Mouse (Mus musculus): ENCODE results near the gene Clmp. TPM values are rescaled to one million over a fixed set of nuclear protein-coding genes. Genes with fewer than 3 reads are reported as not detected.

Gene Clmp
- polyA plus RNA-seq, 1 experiment from 2014 or later = 1.7 TPM

GRCm38 (mm10) chr9:40806440-40807288 is 120.9 kb downstream of the Clmp start:
- H3K9ac ChIP-seq = no peak overlapping the region
- ATAC-seq (ENCODE audit: low read depth) (peak; percentile 48), DNase-seq (peak; percentile 35)
- H3K4me2 ChIP-seq = no peak overlapping the region
- peaks cover 26% of the 10 kb centered on the region for H3K4me1 ChIP-seq (replicated peaks)
- H3K9me3 ChIP-seq (replicated peaks) = no peaks in the 10 kb centered on the region
- peaks cover 49% of the 10 kb centered on the region for H3K36me3 ChIP-seq
- 11% methylated on average over 5 of the region's 5 CpGs for WGBS (ENCODE audit: insufficient replicate concordance)
- peak overlapping the region; percentile 47 for H3K27ac ChIP-seq
- H3K4me3 ChIP-seq (replicated peaks) = no peak overlapping the region
- H3K27me3 ChIP-seq = no peaks in the 10 kb centered on the region

- Histone ChIP-seq H3K27ac (peak overlapping the region; percentile 47), H3K4me1 (replicated peaks) (peaks cover 26% of the 10 kb centered on the region), H3K4me2 (no peak overlapping the region), H3K9me3 (replicated peaks) (no peaks in the 10 kb centered on the region), H3K36me3 (peaks cover 42% of the 10 kb centered on the region), H3K27me3 (no peaks in the 10 kb centered on the region), H3K9ac (no peak overlapping the region), H3K4me3 (replicated peaks) (no peak overlapping the region)
- ATAC-seq (ENCODE audit: low read depth) (peak; percentile 9; the same call in 1 of the 2 replicates), DNase-seq (no peak)
- WGBS (ENCODE audit: insufficient replicate concordance) = 7% methylated on average over 11 of the region's 11 CpGs
These were observed 121.6 kb downstream of the Clmp start for GRCm38 (mm10) chr9:40807289-40807920.

- H3K4me3 ChIP-seq (replicated peaks) = no peak overlapping the region
- H3K27me3 ChIP-seq = no peaks in the 10 kb centered on the region
- no peak overlapping the region for H3K9ac ChIP-seq
- peaks cover 36% of the 10 kb centered on the region for H3K36me3 ChIP-seq
- DNase-seq = no peak
- H3K9me3 ChIP-seq (replicated peaks) = no peaks in the 10 kb centered on the region
- 44% methylated on average over 16 of the region's 16 CpGs for WGBS (ENCODE audit: insufficient replicate concordance)
- H3K4me2 ChIP-seq = no peak overlapping the region
- no peak for ATAC-seq (ENCODE audit: low read depth)
- peaks cover 22% of the 10 kb centered on the region for H3K4me1 ChIP-seq (replicated peaks)
- peak overlapping the region; percentile 47 for H3K27ac ChIP-seq
These were observed 122.5 kb downstream of the Clmp start for GRCm38 (mm10) chr9:40808061-40808906.

GRCm38 (mm10) chr9:40808907-40809280 is 123.1 kb downstream of the Clmp start:
- no peaks in the 10 kb centered on the region for H3K9me3 ChIP-seq (replicated peaks)
- DNase-seq = no peak

GRCm38 (mm10) chr9:40811860-40812259 is 126.1 kb downstream of the Clmp start:
- Histone ChIP-seq H3K4me2 (no peak overlapping the region), H3K9me3 (replicated peaks) (no peaks in the 10 kb centered on the region), H3K36me3 (peaks cover under 1% of the 10 kb centered on the region; the same call in 1 of the 2 replicates), H3K27ac (no peak overlapping the region), H3K9ac (no peak overlapping the region), H3K4me1 (replicated peaks) (0 out of 2 replicates have a peak, but pooled peaks cover 7% of the 10 kb centered on the region), H3K27me3 (no peaks in the 10 kb centered on the region), H3K4me3 (replicated peaks) (no peak overlapping the region)
- WGBS (ENCODE audit: insufficient replicate concordance) = 37% methylated on average over 2 of the region's 2 CpGs
- DNase-seq (no peak), ATAC-seq (ENCODE audit: low read depth) (no peak)

More at GRCm38 (mm10) chr9:40808907-40809280, 123.1 kb downstream of the Clmp start:
- 68% methylated on average over 8 of the region's 8 CpGs for WGBS (ENCODE audit: insufficient replicate concordance)
- H3K27me3 ChIP-seq = no peaks in the 10 kb centered on the region
- peaks cover 19% of the 10 kb centered on the region for H3K4me1 ChIP-seq (replicated peaks)
- no peak overlapping the region for H3K4me2 ChIP-seq
- H3K9ac ChIP-seq = no peak overlapping the region
- H3K4me3 ChIP-seq (replicated peaks) = no peak overlapping the region
- no peak for ATAC-seq (ENCODE audit: low read depth)
- H3K27ac ChIP-seq = no peak overlapping the region
- peaks cover 30% of the 10 kb centered on the region for H3K36me3 ChIP-seq

GRCm38 (mm10) chr9:40814060-40814459 is 128.3 kb downstream of the Clmp start:
- Histone ChIP-seq H3K4me2 (no peak overlapping the region), H3K9ac (no peak overlapping the region), H3K27ac (no peak overlapping the region), H3K27me3 (no peaks in the 10 kb centered on the region), H3K4me1 (replicated peaks) (0 out of 2 replicates have a peak, but pooled peaks cover 4% of the 10 kb centered on the region), H3K36me3 (no peaks in the 10 kb centered on the region), H3K9me3 (replicated peaks) (no peaks in the 10 kb centered on the region), H3K4me3 (replicated peaks) (no peak overlapping the region)
- WGBS (ENCODE audit: insufficient replicate concordance) = 49% methylated on average over 7 of the region's 7 CpGs
- DNase-seq (no peak), ATAC-seq (ENCODE audit: low read depth) (no peak)

GRCm38 (mm10) chr9:40817325-40818028 is 131.7 kb downstream of the Clmp start:
- Histone ChIP-seq H3K9ac (no peak overlapping the region), H3K9me3 (replicated peaks) (no peaks in the 10 kb centered on the region), H3K4me3 (replicated peaks) (no peak overlapping the region), H3K4me1 (replicated peaks) (peaks cover 14% of the 10 kb centered on the region; the same call in 1 of the 2 replicates), H3K36me3 (no peaks in the 10 kb centered on the region), H3K4me2 (no peak overlapping the region), H3K27ac (no peak overlapping the region), H3K27me3 (0 out of 2 replicates have a peak, but pooled peaks cover 5% of the 10 kb centered on the region)
- 73% methylated on average over 5 of the region's 5 CpGs for WGBS (ENCODE audit: insufficient replicate concordance)
- ATAC-seq (ENCODE audit: low read depth) (no peak), DNase-seq (no peak)

- H3K27ac ChIP-seq = no peak overlapping the region
- H3K27me3 ChIP-seq = peaks cover 5% of the 10 kb centered on the region; the same call in 1 of the 2 replicates
- ATAC-seq (ENCODE audit: low read depth) = no peak
- no peak overlapping the region for H3K9ac ChIP-seq
- H3K4me1 ChIP-seq (replicated peaks) = peaks cover 10% of the 10 kb centered on the region; the same call in 1 of the 2 replicates
- 45% methylated on average over 6 of the region's 6 CpGs for WGBS (ENCODE audit: insufficient replicate concordance)
- no peaks in the 10 kb centered on the region for H3K9me3 ChIP-seq (replicated peaks)
- no peak for DNase-seq
- H3K4me3 ChIP-seq (replicated peaks) = no peak overlapping the region
- no peak overlapping the region for H3K4me2 ChIP-seq
- no peaks in the 10 kb centered on the region for H3K36me3 ChIP-seq
These were observed 139.8 kb downstream of the Clmp start for GRCm38 (mm10) chr9:40825601-40826000.

GRCm38 (mm10) chr9:40827366-40827765 is 141.6 kb downstream of the Clmp start:
- no peak overlapping the region for H3K9ac ChIP-seq
- H3K4me2 ChIP-seq = no peak overlapping the region
- H3K27ac ChIP-seq = no peak overlapping the region
- no peaks in the 10 kb centered on the region for H3K9me3 ChIP-seq (replicated peaks)
- no peaks in the 10 kb centered on the region; the same call in 1 of the 2 replicates for H3K27me3 ChIP-seq
- no peaks in the 10 kb centered on the region for H3K36me3 ChIP-seq
- DNase-seq = no peak
- H3K4me3 ChIP-seq (replicated peaks) = no peak overlapping the region
- no peaks in the 10 kb centered on the region for H3K4me1 ChIP-seq (replicated peaks)
- 73% methylated on average over 4 of the region's 4 CpGs for WGBS (ENCODE audit: insufficient replicate concordance)
- no peak for ATAC-seq (ENCODE audit: low read depth)

- H3K4me3 ChIP-seq (replicated peaks) = no peak overlapping the region
- no peak overlapping the region for H3K27ac ChIP-seq
- no peaks in the 10 kb centered on the region for H3K27me3 ChIP-seq
- no peak for ATAC-seq (ENCODE audit: low read depth)
- no peak overlapping the region for H3K4me2 ChIP-seq
- H3K9me3 ChIP-seq (replicated peaks) = no peaks in the 10 kb centered on the region
- no peaks in the 10 kb centered on the region for H3K4me1 ChIP-seq (replicated peaks)
- H3K9ac ChIP-seq = no peak overlapping the region
- WGBS (ENCODE audit: insufficient replicate concordance) = 6% methylated on average over 12 of the region's 12 CpGs
- H3K36me3 ChIP-seq = no peaks in the 10 kb centered on the region
- peak; percentile 34 for DNase-seq
These were observed 148.8 kb downstream of the Clmp start for GRCm38 (mm10) chr9:40834569-40834968.

Measured in liver, embryonic 13.5 days (tissue).